In the genomic region with DNA sequence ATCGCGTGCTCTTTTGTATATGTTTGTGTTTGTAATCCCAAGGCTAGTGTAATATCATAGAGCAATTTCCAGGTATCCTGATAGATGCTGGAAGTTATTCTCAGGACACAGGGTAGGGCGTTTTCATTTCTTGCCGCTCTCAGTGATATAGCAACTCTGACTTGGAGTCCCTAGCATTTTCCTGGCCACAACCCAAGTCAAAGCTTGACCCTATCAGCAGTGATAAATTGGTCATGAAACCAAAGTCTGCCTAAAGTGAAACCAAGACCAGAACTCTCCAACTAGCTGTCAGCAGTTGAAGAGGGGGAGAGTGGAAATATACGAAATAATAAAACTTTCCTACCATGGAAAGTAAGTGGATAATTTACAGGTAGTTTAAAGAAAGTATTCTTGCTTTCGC, we compare ENCODE assay signal across 12 mouse cellular contexts.
DNase-seq lines count a peak whose midpoint lies in the region; ATAC-seq and TF ChIP-seq lines count a peak whose summit lies in the region.
"Had no signal": no experiment of that assay in that cellular context is flagged by ENCODE, and none has a peak within 500 bp of the region (broad histone marks: within the 10 kb centered on the region; RNA-seq: fewer than 3 reads in every experiment).

No protein-coding gene starts in this region.

- no peaks in the 10 kb centered on the region for H3K79me2 ChIP-seq in liver, adult 2 months (ENCODE audit: control insufficient read depth, insufficient read depth, low read length)

- H3K4me2 ChIP-seq in heart, embryonic 14.5 days (ENCODE audit: low read length), result peak overlapping the region; percentile 34
- H3K4me2 ChIP-seq in kidney, embryonic 16.5 days (replicated peaks; ENCODE audit: low read depth, low read length), result 0 out of 2 replicates have a peak overlapping the region, but pooled peaks have one; percentile 4
- no peak overlapping the region for H3K4me2 ChIP-seq in stomach, postnatal 0 days (replicated peaks; ENCODE audit: low read depth)

- no peak overlapping the region for H3K9ac ChIP-seq in liver, adult 2 months (ENCODE audit: low read depth, low read length)
- no peak overlapping the region for H3K9ac ChIP-seq in heart, embryonic 14.5 days (ENCODE audit: low read length)
- no peak overlapping the region for H3K9ac ChIP-seq in kidney, embryonic 16.5 days (replicated peaks; ENCODE audit: low read length)
- H3K9ac ChIP-seq in stomach, postnatal 0 days (ENCODE audit: low read length), result no peak overlapping the region

- ATAC-seq in heart, embryonic 14.5 days (ENCODE audit: insufficient number of reproducible peaks, insufficient read depth, low FRiP score, low read depth), result no peak
- peak; percentile 67; the same call in 1 of the 2 replicates for ATAC-seq in kidney, embryonic 16.5 days (ENCODE audit: low FRiP score, low TSS enrichment)
- peak; percentile 74 for ATAC-seq in stomach, postnatal 0 days (ENCODE audit: low FRiP score, low TSS enrichment)
- ATAC-seq: activated CD4-positive, CD25-positive, alpha-beta regulatory T cell, adult 4 months had no signal

- no peak for TF ChIP-seq POLR2A in liver, adult 2 months (IDR thresholded peaks at IDR 0.05; ENCODE audit: extremely low read depth, insufficient read depth, low read length)

- no peaks in the 10 kb centered on the region for H3K4me1 ChIP-seq in liver, adult 2 months (ENCODE audit: control insufficient read depth, insufficient read depth, low read length)
- H3K4me1 ChIP-seq in heart, embryonic 14.5 days (ENCODE audit: control insufficient read depth in 2 of 2, insufficient read depth in 2 of 2, low read length in 2 of 2), result peaks cover 7 to 15% of the 10 kb centered on the region in 2 experiments
- peaks cover 8% of the 10 kb centered on the region for H3K4me1 ChIP-seq in kidney, embryonic 16.5 days (ENCODE audit: insufficient read depth, low read length)
- H3K4me1 ChIP-seq in stomach, postnatal 0 days (replicated peaks; ENCODE audit: control insufficient read depth, insufficient read depth), result no peaks in the 10 kb centered on the region

- H3K36me3 ChIP-seq in liver, adult 2 months (ENCODE audit: control insufficient read depth, insufficient read depth, low read length), result no peaks in the 10 kb centered on the region
- no peaks in the 10 kb centered on the region for H3K36me3 ChIP-seq in heart, embryonic 14.5 days (ENCODE audit: control insufficient read depth, insufficient read depth, low read length)
- H3K36me3 ChIP-seq in kidney, embryonic 16.5 days (ENCODE audit: insufficient read depth, low read length), result no peaks in the 10 kb centered on the region
- H3K36me3 ChIP-seq in stomach, postnatal 0 days (ENCODE audit: control insufficient read depth, insufficient read depth, low read length), result no peaks in the 10 kb centered on the region

- no peak for TF ChIP-seq CTCF in liver, adult 2 months (IDR thresholded peaks at IDR 0.05; ENCODE audit: low read depth, low read length)
- no peak for TF ChIP-seq CTCF in stomach, postnatal 0 days (IDR thresholded peaks at IDR 0.05; ENCODE audit: low read depth)

- WGBS in liver, adult 2 months, result 59% methylated on average over 6 of the region's 6 CpGs
- 52% methylated on average over 6 of the region's 6 CpGs for WGBS in heart, embryonic 14.5 days
- 39% methylated on average over 6 of the region's 6 CpGs for WGBS in kidney, embryonic 16.5 days
- 49% methylated on average over 6 of the region's 6 CpGs for WGBS in stomach, postnatal 0 days

- no peak overlapping the region for H3K4me3 ChIP-seq in liver, adult 2 months (ENCODE audit: insufficient read depth, low read depth, low read length)
- no peak overlapping the region for H3K4me3 ChIP-seq in heart, embryonic 14.5 days (ENCODE audit: control insufficient read depth in 1 of 2, insufficient read depth in 1 of 2, low read depth in 1 of 2, low read length in 2 of 2)
- no peak overlapping the region for H3K4me3 ChIP-seq in kidney, embryonic 16.5 days (ENCODE audit: low read length)
- no peak overlapping the region for H3K4me3 ChIP-seq in stomach, postnatal 0 days (ENCODE audit: low read depth, low read length)
- H3K4me3 ChIP-seq: heart, adult 2 months had no signal

- no peaks in the 10 kb centered on the region for H3K27me3 ChIP-seq in liver, adult 2 months (ENCODE audit: control insufficient read depth, insufficient read depth, low read length)
- no peaks in the 10 kb centered on the region for H3K27me3 ChIP-seq in heart, embryonic 14.5 days (ENCODE audit: control insufficient read depth, insufficient read depth, low read length)
- no peaks in the 10 kb centered on the region for H3K27me3 ChIP-seq in kidney, embryonic 16.5 days (ENCODE audit: insufficient read depth, low read length)
- H3K27me3 ChIP-seq in stomach, postnatal 0 days (ENCODE audit: control insufficient read depth, insufficient read depth, low read length), result no peaks in the 10 kb centered on the region

- no peak overlapping the region for H3K27ac ChIP-seq in liver, adult 2 months (replicated peaks; ENCODE audit: insufficient read depth, low read depth, low read length)
- H3K27ac ChIP-seq in heart, embryonic 14.5 days (replicated peaks in 1 of 2; ENCODE audit: control insufficient read depth in 1 of 2, insufficient read depth in 1 of 2, low read depth in 2 of 2, low read length in 2 of 2), result no peak overlapping the region
- H3K27ac ChIP-seq in kidney, embryonic 16.5 days (ENCODE audit: low read length), result no peak overlapping the region
- H3K27ac ChIP-seq in stomach, postnatal 0 days (replicated peaks), result no peak overlapping the region
- H3K27ac ChIP-seq: heart, adult 2 months had no signal

- peak; percentile 25 for DNase-seq in liver, adult 2 months (ENCODE audit: extremely low read depth, low read depth, low spot score)
- no peak for DNase-seq in liver
- peak; percentile 63 for DNase-seq in stomach, postnatal 0 days (ENCODE audit: low spot score)
- DNase-seq in frontal cortex, adult 2 months (ENCODE audit: extremely low spot score in 1 of 2, low spot score in 1 of 2), result no peak
- DNase-seq in right cerebral cortex, postnatal 10 days (ENCODE audit: low spot score in 2 of 2), result no peak
- DNase-seq: cerebellum, adult 9-11 months; retina, postnatal 1 day; thymus, adult 2 months had no signal

- H3K9me3 ChIP-seq in heart, embryonic 14.5 days (ENCODE audit: control insufficient read depth, low read length), result no peaks in the 10 kb centered on the region
- no peaks in the 10 kb centered on the region for H3K9me3 ChIP-seq in kidney, embryonic 16.5 days (ENCODE audit: low read length)
- H3K9me3 ChIP-seq in stomach, postnatal 0 days (ENCODE audit: control insufficient read depth, low read length), result no peaks in the 10 kb centered on the region

- no peak for TF ChIP-seq EP300 in stomach, postnatal 0 days (optimal IDR thresholded peaks at IDR 0.05)

Comparison
In these comparisons a context has a peak if more than half of its experiments do, and no peak if none do; other contexts are left out.
1. DNase-seq: peak in liver, adult 2 months (single experiment) and stomach, postnatal 0 days (single experiment); none in liver (single experiment), frontal cortex, adult 2 months (0 of 2) and right cerebral cortex, postnatal 10 days (0 of 2).